Mouse (Mus musculus): ENCODE data around the gene Sash3. TPM values are rescaled to one million over a fixed set of nuclear protein-coding genes. Genes with fewer than 3 reads are reported as not detected.
A peak's percentile ranks its signal among the peaks of the same experiment; 100 is the strongest.

Gene Sash3
- polyA plus RNA-seq, 1 experiment from 2014 or later = 0.94 TPM

GRCm38 (mm10) chrX:48147226-48147625, 990 bp downstream of the Sash3 start:
- H3K36me3 ChIP-seq = no peaks in the 10 kb centered on the region

DNA sequence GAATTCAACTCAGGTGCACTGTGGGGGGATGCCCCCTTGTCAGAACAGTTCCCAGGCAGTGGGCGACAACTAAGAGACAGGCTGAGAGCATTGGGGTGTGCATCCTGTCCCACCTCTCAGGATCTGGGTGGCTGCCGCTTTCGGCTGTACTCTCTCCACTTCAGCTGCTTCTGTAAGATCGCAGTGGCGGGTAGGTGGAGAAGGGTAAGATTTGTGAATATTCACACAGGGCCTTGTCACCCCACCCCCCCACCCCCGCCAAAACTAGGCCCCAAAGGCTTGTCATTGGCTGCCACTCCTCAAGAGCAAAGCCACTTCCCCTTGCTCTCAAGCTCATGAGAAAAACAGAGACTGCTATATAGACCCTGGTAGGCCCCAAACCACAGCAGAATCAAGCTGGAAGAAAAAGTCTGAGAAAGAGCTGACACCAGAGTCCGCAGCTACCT, 1.5 kb downstream of the Sash3 start:
- Histone ChIP-seq H3K9ac (replicated peaks) (no peak overlapping the region), H3K4me2 (replicated peaks) (no peak overlapping the region), H3K27ac (replicated peaks) (no peak overlapping the region), H3K27me3 (no peaks in the 10 kb centered on the region), H3K4me1 (no peaks in the 10 kb centered on the region), H3K4me3 (no peak overlapping the region), H3K9me3 (no peaks in the 10 kb centered on the region), H3K36me3 (no peaks in the 10 kb centered on the region)
- WGBS = 93% methylated on average over 7 of the region's 7 CpGs
- no peak for ATAC-seq (replicated peaks)

More at GRCm38 (mm10) chrX:48147226-48147625, 990 bp downstream of the Sash3 start:
- Histone ChIP-seq H3K9me3 (no peaks in the 10 kb centered on the region), H3K27ac (replicated peaks) (no peak overlapping the region), H3K9ac (replicated peaks) (no peak overlapping the region), H3K4me3 (no peak overlapping the region), H3K4me2 (replicated peaks) (no peak overlapping the region), H3K4me1 (no peaks in the 10 kb centered on the region), H3K27me3 (no peaks in the 10 kb centered on the region)
- WGBS = 70% methylated on average over 2 of the region's 2 CpGs
- ATAC-seq (replicated peaks) = no peak

- H3K36me3 ChIP-seq = no peaks in the 10 kb centered on the region
- no peaks in the 10 kb centered on the region for H3K9me3 ChIP-seq
Observed at GRCm38 (mm10) chrX:48152106-48152505, 5.9 kb downstream of the Sash3 start.

GRCm38 (mm10) chrX:48153414-48153813, 7.2 kb downstream of the Sash3 start:
- Histone ChIP-seq H3K36me3 (no peaks in the 10 kb centered on the region), H3K27me3 (no peaks in the 10 kb centered on the region), H3K9me3 (no peaks in the 10 kb centered on the region), H3K4me3 (no peak overlapping the region), H3K4me1 (no peaks in the 10 kb centered on the region), H3K27ac (replicated peaks) (no peak overlapping the region), H3K4me2 (replicated peaks) (no peak overlapping the region), H3K9ac (replicated peaks) (no peak overlapping the region)
- ATAC-seq (replicated peaks) = no peak
- 89% methylated on average over 2 of the region's 2 CpGs for WGBS

More at GRCm38 (mm10) chrX:48152106-48152505, 5.9 kb downstream of the Sash3 start:
- no peak overlapping the region for H3K4me2 ChIP-seq (replicated peaks)
- no peaks in the 10 kb centered on the region for H3K27me3 ChIP-seq
- H3K4me1 ChIP-seq = no peaks in the 10 kb centered on the region
- 81% methylated on average over 7 of the region's 7 CpGs for WGBS
- no peak overlapping the region for H3K4me3 ChIP-seq
- H3K27ac ChIP-seq (replicated peaks) = no peak overlapping the region
- ATAC-seq (replicated peaks) = no peak
- no peak overlapping the region for H3K9ac ChIP-seq (replicated peaks)

GRCm38 (mm10) chrX:48153949-48154348, 7.7 kb downstream of the Sash3 start:
- Histone ChIP-seq H3K4me3 (no peak overlapping the region), H3K36me3 (no peaks in the 10 kb centered on the region), H3K4me1 (no peaks in the 10 kb centered on the region), H3K27me3 (no peaks in the 10 kb centered on the region), H3K9ac (replicated peaks) (no peak overlapping the region), H3K9me3 (no peaks in the 10 kb centered on the region), H3K4me2 (replicated peaks) (no peak overlapping the region), H3K27ac (replicated peaks) (no peak overlapping the region)
- 49% methylated on average over 2 of the region's 2 CpGs for whole genome bisulfite sequencing
- ATAC-seq (replicated peaks) = no peak

DNA sequence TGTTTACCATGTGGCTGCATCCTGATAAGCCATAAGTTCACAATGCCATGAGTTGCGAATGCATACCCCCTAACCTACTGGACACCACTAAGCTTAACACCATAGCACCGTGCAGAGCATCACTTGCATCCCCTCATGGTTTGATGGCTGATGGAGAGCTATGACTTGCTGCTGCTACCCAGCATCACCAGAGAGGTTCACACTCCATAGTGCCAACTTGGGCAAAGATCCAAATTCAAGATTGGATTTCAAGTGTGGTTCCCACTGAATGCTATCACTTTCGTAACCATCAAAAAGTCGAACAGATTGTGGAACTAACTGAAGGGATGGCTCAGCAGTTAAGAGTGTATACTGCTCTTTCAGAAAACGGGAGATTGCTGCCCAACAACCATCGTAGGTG, 9.3 kb downstream of the Sash3 start:
- no peak; the same call in 1 of the 2 replicates for ATAC-seq (replicated peaks)
- Histone ChIP-seq H3K27ac (replicated peaks) (no peak overlapping the region), H3K36me3 (no peaks in the 10 kb centered on the region)

DNA sequence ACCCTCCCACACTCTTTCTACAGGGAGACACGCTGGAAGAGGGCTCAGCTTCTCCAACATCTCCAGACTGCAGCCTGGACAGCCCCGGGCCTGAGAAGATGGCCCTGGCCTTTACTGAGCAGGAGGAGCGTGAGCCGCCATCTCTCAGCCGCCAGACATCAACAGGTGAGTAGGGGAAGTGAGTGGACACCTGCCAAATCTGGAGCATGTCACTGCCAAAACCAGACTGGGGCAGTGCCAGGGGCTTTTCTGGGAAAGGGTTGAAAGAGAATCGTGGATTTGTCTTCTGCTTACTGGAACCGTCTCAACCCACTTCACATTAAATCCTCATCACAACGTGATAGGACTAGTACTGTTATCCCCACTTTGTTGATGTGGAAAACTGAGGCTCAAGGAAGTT, 11.2 kb downstream of the Sash3 start:
- ATAC-seq (replicated peaks) = no peak
- WGBS = 74% methylated on average over 8 of the region's 8 CpGs

More for the DNA sequence above, 9.3 kb downstream of the Sash3 start:
- H3K4me2 ChIP-seq (replicated peaks) = no peak overlapping the region
- no peaks in the 10 kb centered on the region for H3K27me3 ChIP-seq
- no peaks in the 10 kb centered on the region for H3K4me1 ChIP-seq
- no peak overlapping the region for H3K9ac ChIP-seq (replicated peaks)
- H3K4me3 ChIP-seq = no peak overlapping the region
- WGBS = 75% methylated on average over 6 of the region's 6 CpGs
- H3K9me3 ChIP-seq = no peaks in the 10 kb centered on the region

GRCm38 (mm10) chrX:48158229-48158919, 12.1 kb downstream of the Sash3 start:
- Histone ChIP-seq H3K4me2 (replicated peaks) (no peak overlapping the region), H3K4me1 (no peaks in the 10 kb centered on the region), H3K27me3 (no peaks in the 10 kb centered on the region), H3K4me3 (no peak overlapping the region), H3K27ac (replicated peaks) (no peak overlapping the region), H3K9ac (replicated peaks) (no peak overlapping the region), H3K36me3 (no peaks in the 10 kb centered on the region), H3K9me3 (no peaks in the 10 kb centered on the region)
- no peak for ATAC-seq (replicated peaks)
- 94% methylated on average over 11 of the region's 11 CpGs for WGBS

More for the DNA sequence above, 11.2 kb downstream of the Sash3 start:
- Histone ChIP-seq H3K4me3 (no peak overlapping the region), H3K9me3 (no peaks in the 10 kb centered on the region), H3K4me1 (no peaks in the 10 kb centered on the region), H3K9ac (replicated peaks) (no peak overlapping the region), H3K27ac (replicated peaks) (no peak overlapping the region), H3K27me3 (no peaks in the 10 kb centered on the region), H3K36me3 (no peaks in the 10 kb centered on the region), H3K4me2 (replicated peaks) (no peak overlapping the region)

DNA sequence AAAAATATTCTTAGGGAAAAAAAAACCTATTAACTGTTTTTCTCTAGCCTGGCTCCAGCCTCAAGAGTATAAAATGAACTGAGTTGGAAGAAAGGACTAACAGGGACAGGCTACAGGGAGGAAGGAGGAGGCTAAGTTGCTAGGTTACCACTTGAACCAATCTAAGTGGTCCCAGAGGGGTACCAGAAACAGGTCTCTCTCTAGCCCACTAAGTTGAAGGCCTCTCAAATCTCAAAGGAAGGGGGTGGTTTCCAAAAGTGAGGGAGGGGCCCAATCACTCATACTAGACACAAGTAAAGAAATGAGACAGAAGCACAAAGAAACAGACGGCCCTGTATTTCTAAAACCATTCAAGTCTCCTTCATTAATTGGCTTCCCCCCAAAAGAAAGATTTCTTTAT, 23.7 kb downstream of the Sash3 start:
- WGBS = 32% methylated on average over 1 of the region's 1 CpGs
- peaks cover 3% of the 10 kb centered on the region; the same call in 1 of the 2 replicates for H3K36me3 ChIP-seq
- H3K9me3 ChIP-seq = no peaks in the 10 kb centered on the region
- H3K9ac ChIP-seq (replicated peaks) = no peak overlapping the region
- H3K27me3 ChIP-seq = no peaks in the 10 kb centered on the region
- H3K4me3 ChIP-seq = no peak overlapping the region
- 0 out of 2 replicates have a peak overlapping the region, but pooled peaks have one; percentile 23 for H3K27ac ChIP-seq (replicated peaks)
- no peaks in the 10 kb centered on the region; the same call in 1 of the 2 replicates for H3K4me1 ChIP-seq
- ATAC-seq (replicated peaks) = peak; percentile 92
- H3K4me2 ChIP-seq (replicated peaks) = no peak overlapping the region

- no peak overlapping the region; the same call in 1 of the 2 replicates for H3K27ac ChIP-seq (replicated peaks)
- H3K4me2 ChIP-seq (replicated peaks) = no peak overlapping the region
- H3K27me3 ChIP-seq = no peaks in the 10 kb centered on the region
- no peak overlapping the region for H3K9ac ChIP-seq (replicated peaks)
- H3K4me3 ChIP-seq = no peak overlapping the region
- peak; percentile 66; the same call in 1 of the 2 replicates for ATAC-seq (replicated peaks)
- peaks cover 3% of the 10 kb centered on the region; the same call in 1 of the 2 replicates for H3K36me3 ChIP-seq
- WGBS = 18% methylated on average over 1 of the region's 1 CpGs
- no peaks in the 10 kb centered on the region; the same call in 1 of the 2 replicates for H3K4me1 ChIP-seq
- no peaks in the 10 kb centered on the region for H3K9me3 ChIP-seq
Observed at GRCm38 (mm10) chrX:48170368-48170767, 24.1 kb downstream of the Sash3 start.

- Histone ChIP-seq H3K4me2 (replicated peaks) (no peak overlapping the region), H3K36me3 (0 out of 2 replicates have a peak, but pooled peaks cover 8% of the 10 kb centered on the region), H3K9me3 (no peaks in the 10 kb centered on the region), H3K27me3 (no peaks in the 10 kb centered on the region), H3K4me3 (no peak overlapping the region), H3K4me1 (no peaks in the 10 kb centered on the region), H3K27ac (replicated peaks) (no peak overlapping the region), H3K9ac (replicated peaks) (no peak overlapping the region)
- WGBS = 70% methylated on average over 6 of the region's 6 CpGs
- ATAC-seq (replicated peaks) = no peak
Observed at GRCm38 (mm10) chrX:48181844-48182243, 35.6 kb downstream of the Sash3 start.

GRCm38 (mm10) chrX:48184703-48185102, 38.5 kb downstream of the Sash3 start:
- Histone ChIP-seq H3K4me2 (replicated peaks) (no peak overlapping the region), H3K27me3 (no peaks in the 10 kb centered on the region), H3K9me3 (no peaks in the 10 kb centered on the region), H3K4me3 (no peak overlapping the region), H3K9ac (replicated peaks) (no peak overlapping the region), H3K4me1 (no peaks in the 10 kb centered on the region), H3K36me3 (0 out of 2 replicates have a peak, but pooled peaks cover 4% of the 10 kb centered on the region), H3K27ac (replicated peaks) (no peak overlapping the region)
- ATAC-seq (replicated peaks) = no peak
- 83% methylated on average over 3 of the region's 3 CpGs for WGBS

All from forebrain, embryonic 15.5 days (tissue).